Mouse (Mus musculus) neutrophil, adult 59 days (primary cell): ENCODE results near the gene Gm16440. TPM values are rescaled to one million over a fixed set of nuclear protein-coding genes. Genes with fewer than 3 reads are reported as not detected.

Experiments
- total RNA-seq, 2 experiments: library from RNA; stranded (reverse); gene quantifications; 1 replicate in 1 of 2; 2 replicates in 1 of 2; pipeline ENCODE4 v1.2.4; 2023

The Gm16440 gene
- total RNA-seq, result not detected

GRCm38 (mm10) chr14:6390219-6390618, at the start of gene Gm16440:
Gm16440 (minus strand) TSS chr14:6390319.

GRCm38 (mm10) chr14:6412382-6412781, 22.3 kb upstream of the Gm16440 start, which contains the start of gene Gm3591:
Gm3591 (minus strand) TSS chr14:6412482.

GRCm38 (mm10) chr14:6343578-6343977, 46.5 kb downstream of the Gm16440 start, which contains the start of gene Gm3618:
Gm3618 (minus strand) TSS chr14:6343678.

Other genes with a start within 250 kb of the Gm16440 start
- not detected for gene Gm21560, start 171.0 kb downstream of the Gm16440 start, total RNA-seq
- gene Gm3411, start 103.1 kb downstream of the Gm16440 start, total RNA-seq, result not detected
- not detected for gene Gm21103, start 85.5 kb downstream of the Gm16440 start, total RNA-seq
- not detected for gene Gm3618, start 46.6 kb downstream of the Gm16440 start, total RNA-seq
- not detected for gene Gm3591, start 22.2 kb upstream of the Gm16440 start, total RNA-seq
- gene Gm3594, start 54.3 kb upstream of the Gm16440 start, total RNA-seq, result not detected
- not detected for gene Gm8356, start 147.0 kb upstream of the Gm16440 start, total RNA-seq
- gene Gm3629, start 200.3 kb upstream of the Gm16440 start, total RNA-seq, result not detected
- gene Gm3460, start 232.1 kb upstream of the Gm16440 start, total RNA-seq, result not detected